Mouse (Mus musculus): ENCODE measurements around the gene Wipf2.
"Not testable (repeated sequence)": the region's sequence is repeated elsewhere in the genome, so short reads cannot be mapped to it uniquely, and the experiment has no call there.

Gene Wipf2

GRCm38 (mm10) chr11:98863028-98863750, at the start of gene Wipf2:
Gene Wipf2 (plus strand): TSS chr11:98863638.
- DNase-seq, result peak; percentile 96 to 98

- DNase-seq, result no peak
Measured at GRCm38 (mm10) chr11:98816706-98817239, 46.7 kb upstream of the Wipf2 start.

- no peak for DNase-seq
Measured at GRCm38 (mm10) chr11:98820968-98821367, 42.5 kb upstream of the Wipf2 start.

- not testable (repeated sequence) for DNase-seq
Measured at GRCm38 (mm10) chr11:98826071-98826470, 37.4 kb upstream of the Wipf2 start.

- DNase-seq, result no peak
Measured at GRCm38 (mm10) chr11:98827877-98828276, 35.6 kb upstream of the Wipf2 start.

- DNase-seq, result peak; percentile 47 to 67
Measured at GRCm38 (mm10) chr11:98829091-98829775, 34.2 kb upstream of the Wipf2 start.

- DNase-seq, result peak; percentile 37 to 51
Measured at GRCm38 (mm10) chr11:98829875-98830274, 33.6 kb upstream of the Wipf2 start.

GRCm38 (mm10) chr11:98835296-98835695, 28.1 kb upstream of the Wipf2 start:
- no peak for DNase-seq

GRCm38 (mm10) chr11:98835725-98836124, 27.7 kb upstream of the Wipf2 start:
- no peak for DNase-seq

- DNase-seq, result no peak
Measured at GRCm38 (mm10) chr11:98836128-98836527, 27.3 kb upstream of the Wipf2 start.

GRCm38 (mm10) chr11:98836651-98837141, 26.7 kb upstream of the Wipf2 start, which contains the start of gene Rapgefl1:
Gene Rapgefl1 (plus strand): TSS chr11:98836785.
- DNase-seq, result peak; percentile 89 to 93

GRCm38 (mm10) chr11:98837231-98837704, 26.2 kb upstream of the Wipf2 start:
- DNase-seq, result peak; percentile 51 to 64

GRCm38 (mm10) chr11:98837917-98838316, 25.5 kb upstream of the Wipf2 start:
- peak; percentile 39 to 45 for DNase-seq

GRCm38 (mm10) chr11:98838512-98838911, 24.9 kb upstream of the Wipf2 start:
- DNase-seq, result no peak

- DNase-seq, result peak in 1 of 2 experiments; percentile 60
Measured at GRCm38 (mm10) chr11:98839402-98839801, 24.0 kb upstream of the Wipf2 start.

GRCm38 (mm10) chr11:98839897-98840296, 23.5 kb upstream of the Wipf2 start:
- DNase-seq, result no peak

GRCm38 (mm10) chr11:98846016-98846415, 17.4 kb upstream of the Wipf2 start:
- peak; percentile 74 to 80 for DNase-seq

GRCm38 (mm10) chr11:98846865-98847604, 16.4 kb upstream of the Wipf2 start:
- no peak for DNase-seq

- DNase-seq, result no peak
Measured at GRCm38 (mm10) chr11:98849196-98849894, 14.1 kb upstream of the Wipf2 start.

GRCm38 (mm10) chr11:98850100-98851093, 13.0 kb upstream of the Wipf2 start:
- peak in 1 of 2 experiments; percentile 40 for DNase-seq

GRCm38 (mm10) chr11:98854116-98854515, 9.3 kb upstream of the Wipf2 start:
- no peak for DNase-seq

Data from cerebellum, postnatal 25 days (tissue).